Mouse (Mus musculus) lung, embryonic 14.5 days (tissue): ENCODE data around the gene Stard13. TPM values are rescaled to one million over a fixed set of nuclear protein-coding genes. Genes with fewer than 3 reads are reported as not detected.

Source experiments
- ATAC-seq: fragments of 200-750 bp; cut with Nextera tagmentation; 2 replicates; pipeline ENCODE4 v1.8.0; 2017; ENCODE audit warnings: mild to moderate bottlenecking, moderate TSS enrichment, moderate library complexity; ENCODE audit not compliant: insufficient read depth
- DNase-seq: peaks from one replicate; pipeline ENCODE4 v3.0.0-alpha.2; 2015
- H3K27ac ChIP-seq: fragments of 300-500 bp; sonication (generic); 2 replicates; pipeline ENCODE4 v1.5.1; 2014; ENCODE audit warnings: low read depth, mild to moderate bottlenecking, moderate library complexity
- H3K27me3 ChIP-seq: fragments of 300-500 bp; sonication (generic); 2 replicates; pipeline ENCODE4 v1.6.1; 2014; ENCODE audit warnings: low read length, control low read depth; ENCODE audit not compliant: insufficient read depth
- H3K36me3 ChIP-seq: fragments of 300-500 bp; sonication (generic); 2 replicates; pipeline ENCODE4 v1.6.1; 2014; ENCODE audit warnings: control low read depth; ENCODE audit not compliant: insufficient read depth
- H3K4me1 ChIP-seq: fragments of 300-500 bp; sonication (generic); 2 replicates; pipeline ENCODE4 v1.6.1; 2014; ENCODE audit warnings: antibody characterized with exemption, control low read depth; ENCODE audit not compliant: insufficient read depth
- H3K4me2 ChIP-seq: fragments of 300-500 bp; sonication (generic); 2 replicates; pipeline ENCODE4 v1.6.1; 2014; ENCODE audit warnings: mild to moderate bottlenecking
- H3K4me3 ChIP-seq: fragments of 300-500 bp; sonication (generic); 2 replicates; pipeline ENCODE4 v1.5.1; 2014; ENCODE audit warnings: low read depth, low read length
- H3K9ac ChIP-seq: fragments of 300-500 bp; sonication (generic); 2 replicates; pipeline ENCODE4 v1.6.1; 2014
- H3K9me3 ChIP-seq: fragments of 300-500 bp; sonication (generic); 2 replicates; pipeline ENCODE4 v1.6.1; 2016; ENCODE audit warnings: low read depth, low read length, control low read depth
- CTCF ChIP-seq: IDR thresholded peaks from 2 replicates; pipeline ENCODE4 v1.5.1; 2016; ENCODE audit warnings: antibody characterized with exemption, low read depth
- WGBS: fragments of 180-500 bp; shearing (Covaris S2); extraction: QIAGEN DNeasy Blood & Tissue Kit; methylation state at CpG from one replicate; pipeline ENCODE4 v1.1.7; 2014; 5-methylcytosine and 5-hydroxymethylcytosine counted together
- polyA plus RNA-seq: library from polyadenylated mRNA; unstranded; fragments of >200 nt; fragmentation: Nextera tagmentation; extraction: Ambion mirVana; gene quantifications from 2 replicates; pipeline ENCODE4 v1.2.1, GENCODE M21; 2014

Gene Stard13
- polyA plus RNA-seq, 1 experiment from 2014 or later = 14.5 TPM

DNA sequence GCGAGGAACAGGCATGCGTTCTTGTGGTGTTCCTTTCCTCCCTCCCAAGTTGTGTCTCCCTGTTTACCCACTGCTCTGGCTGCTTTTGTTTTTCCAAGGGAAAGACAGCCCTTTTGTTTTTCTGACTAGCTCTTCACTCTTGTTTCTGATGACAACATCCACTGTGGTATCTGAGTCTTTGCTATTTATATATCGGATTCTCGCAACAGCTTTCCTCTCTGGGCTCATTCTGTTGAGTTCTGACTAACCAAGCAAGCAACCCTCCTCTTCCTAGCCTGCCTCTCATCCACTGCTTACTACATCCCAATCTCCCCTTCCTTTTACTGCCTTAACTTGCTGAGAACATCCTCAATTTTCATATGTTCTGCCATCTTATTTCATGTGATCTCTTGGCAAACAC is 159.4 kb downstream of the Stard13 start:
- no peak overlapping the region for H3K4me3 ChIP-seq
- no peaks in the 10 kb centered on the region for H3K4me1 ChIP-seq
- H3K36me3 ChIP-seq = no peaks in the 10 kb centered on the region
- no peaks in the 10 kb centered on the region for H3K9me3 ChIP-seq
- no peak overlapping the region for H3K9ac ChIP-seq
- ATAC-seq = no peak
- H3K27me3 ChIP-seq = no peaks in the 10 kb centered on the region
- WGBS = 77% methylated on average over 4 of the region's 4 CpGs
- DNase-seq = no peak
- no peak overlapping the region for H3K27ac ChIP-seq
- H3K4me2 ChIP-seq = no peak overlapping the region
- no peak for TF ChIP-seq CTCF

DNA sequence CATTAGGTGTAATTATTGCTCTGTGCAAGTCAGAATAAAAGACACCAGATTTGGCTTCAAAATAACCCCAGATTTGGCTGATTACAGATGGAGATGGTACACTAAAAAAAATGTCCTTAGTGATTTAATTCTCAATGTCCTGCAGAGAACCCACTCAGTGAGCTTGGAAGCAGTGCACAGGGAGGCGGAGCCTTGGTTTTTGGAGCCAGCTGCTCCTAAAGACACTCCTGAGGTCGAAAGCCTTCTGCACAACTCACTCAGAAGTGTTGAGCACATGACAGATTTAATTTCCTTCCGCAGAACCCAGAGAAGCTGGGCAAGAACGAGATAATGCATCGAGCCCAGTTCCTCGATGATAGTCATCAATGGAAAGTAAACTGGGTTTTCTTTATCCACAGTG is 162.2 kb downstream of the Stard13 start:
- no peaks in the 10 kb centered on the region for H3K9me3 ChIP-seq
- no peaks in the 10 kb centered on the region for H3K27me3 ChIP-seq
- no peak for TF ChIP-seq CTCF
- H3K4me3 ChIP-seq = no peak overlapping the region
- WGBS = 31% methylated on average over 6 of the region's 6 CpGs
- ATAC-seq (no peak), DNase-seq (no peak)
- H3K36me3 ChIP-seq = no peaks in the 10 kb centered on the region
- no peaks in the 10 kb centered on the region for H3K4me1 ChIP-seq
- no peak overlapping the region for H3K9ac ChIP-seq
- H3K4me2 ChIP-seq = no peak overlapping the region
- no peak overlapping the region for H3K27ac ChIP-seq

DNA sequence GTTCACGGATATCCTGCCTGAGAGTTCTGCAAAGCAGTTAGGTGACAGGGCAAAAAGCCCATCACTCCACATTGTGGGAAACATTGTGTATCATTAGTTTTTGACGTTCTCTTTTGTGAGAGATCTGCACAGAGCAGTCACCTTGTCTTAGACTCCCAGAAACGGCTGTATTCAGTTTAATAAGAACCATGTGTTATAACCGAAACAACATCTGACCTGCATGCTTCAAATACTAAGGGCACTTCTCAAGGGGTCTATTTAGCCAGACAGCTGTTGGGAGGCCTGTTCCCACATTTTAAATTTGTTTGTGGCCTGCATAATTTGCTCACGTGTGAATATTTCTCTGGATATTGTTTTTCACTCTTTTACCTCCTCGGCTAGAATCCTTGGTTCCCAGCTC is 162.7 kb downstream of the Stard13 start:
- Histone ChIP-seq H3K9me3 (no peaks in the 10 kb centered on the region), H3K4me1 (no peaks in the 10 kb centered on the region), H3K4me3 (no peak overlapping the region), H3K9ac (no peak overlapping the region), H3K27ac (no peak overlapping the region), H3K36me3 (no peaks in the 10 kb centered on the region), H3K4me2 (no peak overlapping the region), H3K27me3 (no peaks in the 10 kb centered on the region)
- ATAC-seq = no peak
- WGBS = 57% methylated on average over 6 of the region's 6 CpGs
- DNase-seq = no peak
- TF ChIP-seq CTCF = no peak

DNA sequence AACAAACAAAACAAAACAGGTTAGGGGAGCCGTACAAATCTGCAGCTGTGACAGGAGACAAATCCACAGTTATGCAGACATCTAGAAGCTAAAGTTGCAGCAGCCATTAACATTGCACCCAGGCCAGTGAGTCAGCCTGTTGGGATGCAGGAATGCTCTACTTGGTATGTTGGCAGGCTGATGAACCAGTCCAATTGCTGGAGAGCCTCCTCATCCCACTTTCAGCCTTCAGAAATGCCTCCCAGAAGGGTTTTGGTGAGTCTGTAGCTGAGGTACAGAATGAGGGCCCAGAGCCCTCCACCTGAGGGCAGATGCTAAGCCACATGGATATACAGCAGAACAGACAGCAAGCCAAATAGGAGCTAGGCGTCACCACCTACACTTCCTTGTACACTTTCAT is 164.1 kb downstream of the Stard13 start:
- no peaks in the 10 kb centered on the region for H3K9me3 ChIP-seq
- DNase-seq (no peak), ATAC-seq (no peak)
- no peak overlapping the region for H3K27ac ChIP-seq
- H3K9ac ChIP-seq = no peak overlapping the region
- no peaks in the 10 kb centered on the region for H3K36me3 ChIP-seq
- H3K4me1 ChIP-seq = no peaks in the 10 kb centered on the region
- 73% methylated on average over 2 of the region's 2 CpGs for WGBS
- no peak overlapping the region for H3K4me3 ChIP-seq
- TF ChIP-seq CTCF = no peak
- no peak overlapping the region for H3K4me2 ChIP-seq
- no peaks in the 10 kb centered on the region for H3K27me3 ChIP-seq

DNA sequence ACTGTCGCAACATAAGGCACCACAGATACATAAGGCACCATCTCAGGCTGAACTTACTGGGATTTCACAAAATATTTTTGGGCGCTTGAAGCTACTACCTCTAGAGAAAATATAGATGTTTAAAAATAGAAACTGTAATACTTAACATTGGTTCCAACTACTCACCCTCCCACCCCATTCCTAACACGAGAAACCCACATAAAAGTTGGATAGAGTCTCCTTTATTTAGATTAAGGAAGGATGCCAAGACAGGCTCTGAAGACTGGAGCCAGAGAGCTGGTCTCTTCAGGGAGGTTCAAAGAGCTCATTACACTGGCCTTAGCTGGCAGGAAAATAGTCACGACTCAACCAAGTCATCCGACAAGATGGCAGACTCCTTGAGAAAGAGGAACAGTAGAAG is 167.6 kb downstream of the Stard13 start:
- H3K36me3 ChIP-seq = peaks cover 23% of the 10 kb centered on the region
- no peak overlapping the region for H3K27ac ChIP-seq
- H3K9me3 ChIP-seq = peaks cover 6% of the 10 kb centered on the region
- 57% methylated on average over 5 of the region's 5 CpGs for WGBS
- H3K4me2 ChIP-seq = no peak overlapping the region
- no peak overlapping the region for H3K4me3 ChIP-seq
- peak; percentile 58 for DNase-seq
- no peaks in the 10 kb centered on the region for H3K27me3 ChIP-seq
- no peak for ATAC-seq
- H3K9ac ChIP-seq = no peak overlapping the region
- no peak for TF ChIP-seq CTCF
- H3K4me1 ChIP-seq = no peaks in the 10 kb centered on the region

DNA sequence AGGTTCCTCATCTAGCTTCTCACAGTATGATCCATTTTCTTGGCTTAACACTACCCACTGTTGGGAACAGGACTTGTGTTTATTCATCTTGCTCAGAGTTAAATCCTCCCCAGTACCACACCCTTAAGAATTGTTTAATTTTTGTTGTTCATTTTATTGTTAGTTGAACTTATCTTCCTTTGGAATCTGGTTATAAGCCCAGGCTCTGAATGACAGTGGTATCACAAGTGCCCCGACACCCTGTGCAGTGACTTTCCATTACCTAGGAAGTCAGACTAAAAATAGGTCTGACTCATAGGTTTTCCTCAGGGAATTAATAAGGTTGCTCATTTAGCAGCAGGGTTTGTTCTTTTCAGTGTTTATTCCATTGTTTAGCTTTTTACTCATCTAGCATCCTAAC is 168.4 kb downstream of the Stard13 start:
- whole genome bisulfite sequencing = 66% methylated on average over 1 of the region's 1 CpGs

DNA sequence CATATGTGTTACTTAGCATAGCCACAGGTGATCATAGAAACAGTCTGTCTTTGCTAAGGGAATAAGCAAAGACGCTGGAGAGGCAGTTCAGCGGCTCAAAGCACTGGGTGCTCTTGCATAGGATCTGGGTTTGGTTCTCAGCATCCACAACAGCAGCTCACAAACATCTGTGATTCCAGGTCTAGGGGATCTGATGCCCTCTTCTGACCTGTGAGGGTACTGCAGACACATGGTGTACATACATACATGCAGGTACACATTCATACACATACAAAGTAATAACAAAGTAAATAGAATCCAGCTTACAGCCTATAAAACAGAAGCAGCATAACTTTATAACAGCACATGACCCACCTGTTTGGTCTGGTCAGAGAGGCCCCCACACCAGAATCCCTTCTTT is 171.7 kb downstream of the Stard13 start:
- 98% methylated on average over 2 of the region's 2 CpGs for WGBS
- Histone ChIP-seq H3K27me3 (no peaks in the 10 kb centered on the region), H3K9ac (no peak overlapping the region), H3K9me3 (peaks cover 6% of the 10 kb centered on the region), H3K36me3 (peaks cover 34% of the 10 kb centered on the region), H3K4me3 (no peak overlapping the region), H3K27ac (no peak overlapping the region), H3K4me2 (no peak overlapping the region), H3K4me1 (peaks cover 10% of the 10 kb centered on the region)
- ATAC-seq (no peak), DNase-seq (no peak)
- no peak for TF ChIP-seq CTCF

More for the DNA sequence above, 168.4 kb downstream of the Stard13 start:
- TF ChIP-seq CTCF = no peak
- Histone ChIP-seq H3K4me1 (no peaks in the 10 kb centered on the region; the same call in 1 of the 2 replicates), H3K4me3 (no peak overlapping the region), H3K9ac (no peak overlapping the region), H3K27me3 (no peaks in the 10 kb centered on the region), H3K27ac (peak overlapping the region; percentile 16; the same call in 1 of the 2 replicates), H3K36me3 (peaks cover 23% of the 10 kb centered on the region), H3K4me2 (no peak overlapping the region), H3K9me3 (peaks cover 6% of the 10 kb centered on the region)
- ATAC-seq = no peak
- DNase-seq = no peak

DNA sequence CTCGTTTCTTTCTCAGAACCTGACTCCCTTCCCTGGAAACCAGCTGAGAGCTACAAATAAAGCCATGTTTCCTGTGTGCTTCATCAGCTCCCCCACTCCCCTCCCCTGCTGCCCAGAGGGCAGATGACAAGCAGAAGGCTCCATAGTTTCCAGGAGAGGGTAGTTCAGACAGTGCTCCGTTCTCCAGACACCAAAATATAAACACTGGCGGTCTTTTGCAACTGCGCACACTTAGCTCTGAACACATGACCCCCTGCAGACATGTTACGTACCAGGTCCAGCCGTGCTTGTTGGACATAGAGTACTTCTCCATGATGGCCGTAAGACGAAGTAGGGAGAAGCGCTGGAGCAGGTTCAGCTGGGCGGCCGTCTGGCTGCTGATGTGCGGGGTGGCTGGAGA is 173.2 kb downstream of the Stard13 start:
- WGBS = 46% methylated on average over 12 of the region's 12 CpGs
- ATAC-seq = peak; percentile 48; the same call in 1 of the 2 replicates
- Histone ChIP-seq H3K27me3 (no peaks in the 10 kb centered on the region), H3K9ac (no peak overlapping the region), H3K4me1 (peaks cover 17% of the 10 kb centered on the region), H3K4me3 (no peak overlapping the region), H3K36me3 (peaks cover 34% of the 10 kb centered on the region), H3K4me2 (no peak overlapping the region), H3K9me3 (peaks cover 6% of the 10 kb centered on the region), H3K27ac (peak overlapping the region; percentile 9; the same call in 1 of the 2 replicates)
- no peak for TF ChIP-seq CTCF
- DNase-seq = peak; percentile 62
